Mouse (Mus musculus) embryonic facial prominence, embryonic 10.5 days (tissue): ENCODE data around the gene Higd1a. TPM values are rescaled to one million over a fixed set of nuclear protein-coding genes. Genes with fewer than 3 reads are reported as not detected.
A peak's percentile ranks its signal among the peaks of the same experiment; 100 is the strongest.

Experiments
- DNase-seq: peaks from one replicate; pipeline ENCODE4 v3.0.0-alpha.2; 2017; ENCODE audit warnings: low spot score
- H3K27ac ChIP-seq: fragments of 300-500 bp; sonication (generic); replicated peaks from 2 replicates; pipeline ENCODE4 v1.5.1; 2016; ENCODE audit warnings: mild to moderate bottlenecking
- H3K27me3 ChIP-seq: fragments of 300-500 bp; sonication (generic); replicated peaks from 2 replicates; pipeline ENCODE4 v1.6.1; 2016; ENCODE audit warnings: low read depth, mild to moderate bottlenecking; ENCODE audit not compliant: poor library complexity, severe bottlenecking
- H3K36me3 ChIP-seq: fragments of 300-500 bp; sonication (generic); replicated peaks from 2 replicates; pipeline ENCODE4 v1.6.1; 2016; ENCODE audit warnings: mild to moderate bottlenecking, moderate library complexity
- H3K4me1 ChIP-seq: fragments of 300-500 bp; sonication (generic); 2 replicates; pipeline ENCODE4 v1.6.1; 2016
- H3K4me3 ChIP-seq: fragments of 300-500 bp; sonication (generic); 2 replicates; pipeline ENCODE4 v1.5.1; 2016; ENCODE audit warnings: mild to moderate bottlenecking, moderate library complexity
- H3K9me3 ChIP-seq: fragments of 300-500 bp; sonication (generic); 2 replicates; pipeline ENCODE4 v1.6.1; 2016; ENCODE audit warnings: mild to moderate bottlenecking
- WGBS: fragments of 180-500 bp; shearing (Covaris S2); methylation state at CpG from one replicate; pipeline ENCODE4 v1.1.7; 2016; 5-methylcytosine and 5-hydroxymethylcytosine counted together
- polyA plus RNA-seq: library from polyadenylated mRNA; unstranded; fragments of >200 nt; fragmentation: Nextera tagmentation; extraction: Ambion mirVana; gene quantifications from 2 replicates; pipeline ENCODE4 v1.2.1, GENCODE M21; 2016

The Higd1a gene
- polyA plus RNA-seq, 1 experiment from 2014 or later = 195 TPM

DNA sequence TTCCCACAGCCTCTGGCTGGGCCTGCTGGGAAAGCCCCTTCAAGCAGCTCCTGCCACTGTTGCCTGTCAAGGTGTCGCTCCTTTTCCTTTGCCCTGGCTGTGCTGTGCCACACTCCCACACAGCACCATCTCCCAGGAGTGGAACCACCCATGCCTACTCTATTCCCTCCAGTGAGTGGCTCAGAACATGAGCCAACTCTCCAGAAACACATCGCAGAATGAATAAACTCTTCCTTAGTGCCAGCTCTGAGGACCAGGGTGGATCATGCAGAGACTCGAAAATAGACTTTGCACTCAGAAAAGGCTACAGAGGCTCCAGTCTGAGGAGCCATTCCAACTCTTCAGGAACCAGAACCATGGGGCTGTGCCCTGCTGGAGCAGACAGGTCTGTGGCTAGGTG is 31.8 kb downstream of the Higd1a start:
- Histone ChIP-seq H3K36me3 (no peaks in the 10 kb centered on the region), H3K4me3 (no peak overlapping the region), H3K9me3 (no peaks in the 10 kb centered on the region), H3K4me1 (peaks cover 7% of the 10 kb centered on the region; the same call in 1 of the 2 replicates), H3K27ac (no peak overlapping the region), H3K27me3 (no peaks in the 10 kb centered on the region)
- DNase-seq = no peak
- WGBS = 93% methylated on average over 3 of the region's 3 CpGs

DNA sequence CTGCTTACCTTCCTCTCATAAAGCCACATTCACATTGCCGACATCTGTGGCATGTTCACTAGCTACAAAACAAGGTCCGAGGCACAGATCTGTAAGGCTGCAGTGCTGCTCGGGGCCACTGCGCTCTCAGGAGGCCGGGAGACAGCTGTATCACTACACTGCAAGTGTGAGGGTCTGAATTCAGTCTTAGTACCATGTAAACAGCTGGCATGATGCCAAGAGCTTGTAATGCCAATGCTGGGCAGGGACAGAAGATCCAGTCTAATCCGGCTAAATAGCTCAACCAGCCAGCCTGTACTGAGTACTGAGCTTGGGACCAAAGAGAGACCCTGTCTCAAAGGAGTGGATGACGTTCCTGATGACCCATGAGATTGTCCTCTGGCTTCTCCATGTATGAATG is 34.2 kb downstream of the Higd1a start:
- 91% methylated on average over 7 of the region's 7 CpGs for WGBS
- Histone ChIP-seq H3K4me1 (peaks cover 11% of the 10 kb centered on the region), H3K9me3 (no peaks in the 10 kb centered on the region), H3K27me3 (no peaks in the 10 kb centered on the region), H3K36me3 (no peaks in the 10 kb centered on the region), H3K27ac (no peak overlapping the region), H3K4me3 (no peak overlapping the region)
- DNase-seq = no peak

DNA sequence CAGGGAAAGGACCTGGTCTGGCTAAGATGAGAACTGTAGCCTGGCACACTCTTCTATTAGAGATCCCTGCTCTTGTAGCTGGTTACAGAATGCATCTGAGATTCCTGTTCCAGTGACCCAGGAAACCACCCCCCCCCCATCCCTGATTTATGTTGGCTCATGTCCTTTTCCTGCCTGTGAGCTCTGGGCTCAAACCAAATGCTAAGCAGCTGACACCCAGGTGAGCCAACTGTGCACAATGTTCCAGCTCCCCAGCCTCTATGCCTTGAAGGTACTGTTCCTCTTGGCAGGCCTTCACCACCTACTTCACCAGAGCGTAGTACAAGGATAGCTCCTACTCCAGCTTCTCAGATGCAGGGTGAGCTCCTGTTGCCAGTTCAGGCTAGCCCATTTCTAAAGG is 35.1 kb downstream of the Higd1a start:
- WGBS = 86% methylated on average over 1 of the region's 1 CpGs
- H3K27ac ChIP-seq = no peak overlapping the region
- DNase-seq = no peak

DNA sequence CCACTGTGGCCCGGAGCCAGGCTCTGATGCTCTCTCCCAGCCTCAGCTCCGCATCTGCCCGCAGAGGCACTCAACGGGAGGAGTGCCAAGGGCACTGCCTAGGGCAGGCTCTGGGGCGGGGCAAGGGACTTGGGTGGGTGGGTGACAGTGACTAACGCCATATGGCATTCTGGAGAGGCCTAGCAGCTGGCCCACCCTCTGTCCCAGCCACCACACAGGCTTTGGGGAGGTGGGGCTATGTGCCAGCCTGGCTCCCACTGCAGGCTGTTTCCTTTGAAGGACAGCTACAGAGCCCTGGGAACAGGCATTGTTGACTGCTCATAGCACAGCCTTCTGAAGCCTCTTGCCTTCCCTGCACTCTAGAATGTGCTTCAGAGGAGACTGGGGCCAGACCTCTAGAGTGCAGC is 35.6 kb downstream of the Higd1a start:
- H3K4me3 ChIP-seq = no peak overlapping the region
- H3K4me1 ChIP-seq = peaks cover 11% of the 10 kb centered on the region
- H3K27me3 ChIP-seq = no peaks in the 10 kb centered on the region
- no peak for DNase-seq
- H3K9me3 ChIP-seq = no peaks in the 10 kb centered on the region
- 88% methylated on average over 6 of the region's 6 CpGs for WGBS
- H3K36me3 ChIP-seq = no peaks in the 10 kb centered on the region
- no peak overlapping the region for H3K27ac ChIP-seq

More for the DNA sequence above, 35.1 kb downstream of the Higd1a start:
- H3K4me3 ChIP-seq = no peak overlapping the region
- H3K36me3 ChIP-seq = no peaks in the 10 kb centered on the region
- peaks cover 11% of the 10 kb centered on the region for H3K4me1 ChIP-seq
- H3K9me3 ChIP-seq = no peaks in the 10 kb centered on the region
- no peaks in the 10 kb centered on the region for H3K27me3 ChIP-seq

DNA sequence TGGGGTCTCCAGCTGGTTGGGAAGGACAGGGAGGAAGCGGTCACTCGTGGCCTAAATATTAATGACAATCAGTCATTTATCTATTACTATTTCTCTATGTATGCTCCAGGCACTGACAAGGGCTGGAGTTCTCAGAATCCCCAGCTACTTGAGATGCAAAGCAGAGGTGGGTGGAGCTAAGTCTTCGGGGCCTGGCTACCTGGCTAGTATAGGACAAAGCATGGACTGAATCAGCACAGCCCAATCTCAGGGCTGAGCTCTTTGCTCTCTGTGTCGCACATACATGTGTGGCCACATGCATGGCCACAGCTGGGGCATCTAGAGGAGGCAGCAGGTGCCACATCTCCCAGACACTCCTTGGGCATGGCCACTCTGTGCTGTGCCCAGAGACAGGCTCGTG is 37.4 kb downstream of the Higd1a start:
- DNase-seq = no peak
- no peak overlapping the region for H3K4me3 ChIP-seq
- H3K9me3 ChIP-seq = no peaks in the 10 kb centered on the region
- peaks cover 7% of the 10 kb centered on the region; the same call in 1 of the 2 replicates for H3K4me1 ChIP-seq
- H3K27me3 ChIP-seq = no peaks in the 10 kb centered on the region
- H3K27ac ChIP-seq = no peak overlapping the region
- WGBS = 69% methylated on average over 5 of the region's 5 CpGs
- no peaks in the 10 kb centered on the region for H3K36me3 ChIP-seq

DNA sequence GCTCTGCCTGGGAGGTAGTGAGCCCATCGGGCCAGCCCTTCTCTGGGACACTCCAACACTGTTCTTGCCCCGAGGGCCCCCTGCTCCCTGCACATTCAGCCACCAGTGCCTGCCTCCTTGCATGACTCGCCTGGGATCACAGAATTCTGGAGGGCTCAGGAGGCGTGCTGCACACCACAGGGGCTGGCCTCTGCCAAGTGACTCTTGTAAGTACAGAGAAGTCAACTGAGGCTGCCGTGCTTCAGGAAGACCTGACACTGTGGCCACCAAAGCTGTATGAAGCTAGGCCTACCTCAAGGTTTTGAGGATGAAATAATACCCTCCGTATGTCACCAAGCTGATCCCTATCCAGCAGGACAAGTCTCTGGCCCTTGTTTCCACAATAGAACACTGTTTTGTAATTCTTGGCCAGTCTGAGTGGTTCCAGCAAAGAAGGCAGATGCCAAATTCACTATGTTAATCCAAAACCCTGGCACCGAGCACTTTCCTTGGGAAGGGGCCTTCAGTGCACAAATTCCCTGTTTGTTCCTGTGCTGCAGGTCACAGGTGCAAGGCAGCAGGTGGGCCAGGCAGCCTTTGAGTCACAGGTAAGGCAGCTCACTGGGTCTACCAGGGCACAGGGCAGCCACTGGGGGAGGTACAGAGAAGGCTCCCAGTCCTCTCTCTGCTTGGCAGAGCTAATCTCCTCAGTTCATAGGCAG is 38.2 kb downstream of the Higd1a start:
- DNase-seq = no peak

DNA sequence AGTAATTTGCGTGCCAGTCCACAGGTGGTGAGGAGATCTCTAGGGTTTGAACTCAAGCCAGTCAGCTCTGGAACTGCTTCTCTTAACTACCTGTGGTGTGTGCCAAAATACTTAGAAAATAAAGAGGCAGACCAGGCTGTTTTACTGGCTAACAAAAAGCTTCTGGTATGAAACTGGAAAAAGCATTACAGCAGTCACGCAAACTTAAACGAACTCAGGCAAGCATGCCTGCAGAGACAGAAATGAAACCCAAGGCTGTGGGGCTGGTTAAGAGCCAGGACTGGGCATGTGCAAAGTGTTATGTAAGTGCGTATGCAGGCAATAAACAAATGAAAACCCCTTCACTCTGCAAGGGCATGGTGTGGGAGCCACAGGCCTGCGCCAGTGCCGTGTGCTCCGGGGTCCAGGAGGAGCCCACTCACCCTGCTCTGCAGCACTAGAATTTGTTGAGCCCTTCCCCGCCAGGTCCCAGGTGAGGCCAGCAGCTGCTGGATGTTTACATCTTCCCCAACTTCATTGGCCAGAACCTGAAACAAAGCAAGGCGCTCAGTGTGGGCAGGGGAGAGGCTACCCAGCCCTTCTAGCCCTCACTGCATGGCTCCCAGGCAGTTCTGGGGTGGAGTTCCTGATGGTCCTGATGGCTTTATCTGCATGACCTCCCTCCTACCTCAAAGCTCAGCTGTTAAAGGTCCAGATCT is 38.9 kb downstream of the Higd1a start:
- 76% methylated on average over 9 of the region's 9 CpGs for WGBS

More for the DNA sequence above, 38.2 kb downstream of the Higd1a start:
- no peak overlapping the region for H3K27ac ChIP-seq
- no peaks in the 10 kb centered on the region for H3K9me3 ChIP-seq
- no peaks in the 10 kb centered on the region for H3K27me3 ChIP-seq
- 53% methylated on average over 7 of the region's 7 CpGs for WGBS
- no peaks in the 10 kb centered on the region for H3K36me3 ChIP-seq
- H3K4me1 ChIP-seq = peaks cover 7% of the 10 kb centered on the region; the same call in 1 of the 2 replicates
- H3K4me3 ChIP-seq = no peak overlapping the region

DNA sequence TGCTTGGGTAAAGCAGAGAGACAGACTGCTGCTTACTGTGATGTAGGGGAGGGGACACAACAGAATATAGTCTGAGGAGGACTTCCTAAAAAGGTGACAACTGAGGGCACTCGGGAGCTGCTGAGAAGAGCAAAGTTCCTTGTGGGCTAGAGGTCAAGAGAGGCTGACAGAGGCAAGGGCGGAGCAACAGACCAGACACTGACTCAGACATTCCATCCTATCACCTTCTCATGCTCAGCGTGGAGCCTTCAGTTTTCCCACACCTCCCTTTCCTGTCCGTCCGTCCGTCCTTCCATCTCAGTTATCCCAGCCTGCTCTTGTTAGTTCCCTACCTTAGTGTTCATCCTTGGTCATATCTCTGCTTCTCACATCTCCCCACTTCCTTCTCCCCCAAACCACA is 43.0 kb downstream of the Higd1a start:
- no peaks in the 10 kb centered on the region for H3K9me3 ChIP-seq
- H3K4me3 ChIP-seq = no peak overlapping the region
- no peaks in the 10 kb centered on the region for H3K36me3 ChIP-seq
- H3K27ac ChIP-seq = no peak overlapping the region
- H3K4me1 ChIP-seq = peaks cover 15% of the 10 kb centered on the region
- no peaks in the 10 kb centered on the region for H3K27me3 ChIP-seq
- whole genome bisulfite sequencing = 62% methylated on average over 6 of the region's 6 CpGs
- DNase-seq = no peak

More for the DNA sequence above, 38.9 kb downstream of the Higd1a start:
- no peak for DNase-seq
- no peaks in the 10 kb centered on the region for H3K36me3 ChIP-seq
- H3K9me3 ChIP-seq = no peaks in the 10 kb centered on the region
- H3K4me3 ChIP-seq = no peak overlapping the region
- H3K27me3 ChIP-seq = no peaks in the 10 kb centered on the region
- H3K4me1 ChIP-seq = peaks cover 7% of the 10 kb centered on the region; the same call in 1 of the 2 replicates
- no peak overlapping the region for H3K27ac ChIP-seq

DNA sequence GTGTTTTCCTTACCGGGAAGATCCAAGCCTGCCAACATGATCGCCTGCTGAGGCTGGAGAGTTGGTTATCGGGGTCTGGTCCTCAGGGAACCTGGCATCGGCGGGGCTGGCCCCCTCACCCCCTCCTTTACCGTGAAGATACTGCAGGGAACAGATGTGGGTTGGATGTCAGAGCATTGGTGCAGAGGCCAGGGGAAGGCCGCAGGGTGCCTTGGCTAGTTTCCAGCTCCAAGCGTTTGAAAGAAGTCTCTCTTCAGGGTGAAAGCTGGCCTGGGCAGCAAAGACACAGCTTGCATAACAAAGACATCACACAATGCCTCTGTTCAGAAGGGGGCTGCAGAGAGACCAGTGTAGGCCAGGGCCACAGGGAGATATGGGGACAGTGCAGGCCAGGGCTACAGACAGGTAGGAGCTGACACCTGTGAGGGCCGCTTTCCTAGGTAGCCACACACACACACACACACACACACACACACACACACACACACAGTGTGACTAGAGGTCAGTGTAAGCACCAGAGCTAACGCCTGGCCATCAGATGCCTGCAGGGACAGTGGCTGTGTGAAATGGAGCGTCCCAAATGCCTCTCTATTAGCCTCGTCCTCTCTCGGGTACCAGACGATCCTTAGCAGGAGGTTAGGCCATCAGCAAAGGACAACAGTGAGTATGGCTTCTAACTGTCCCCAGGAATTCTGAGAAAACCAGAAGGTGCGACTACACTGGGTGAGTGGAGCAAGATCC is 47.9 kb downstream of the Higd1a start:
- H3K36me3 ChIP-seq = no peaks in the 10 kb centered on the region
- no peak for DNase-seq
- no peaks in the 10 kb centered on the region for H3K9me3 ChIP-seq
- H3K4me1 ChIP-seq = peaks cover 42% of the 10 kb centered on the region
- H3K27ac ChIP-seq = peak overlapping the region; percentile 70
- peak overlapping the region; percentile 5; the same call in 1 of the 2 replicates for H3K4me3 ChIP-seq
- no peaks in the 10 kb centered on the region for H3K27me3 ChIP-seq
- WGBS = 23% methylated on average over 15 of the region's 15 CpGs

DNA sequence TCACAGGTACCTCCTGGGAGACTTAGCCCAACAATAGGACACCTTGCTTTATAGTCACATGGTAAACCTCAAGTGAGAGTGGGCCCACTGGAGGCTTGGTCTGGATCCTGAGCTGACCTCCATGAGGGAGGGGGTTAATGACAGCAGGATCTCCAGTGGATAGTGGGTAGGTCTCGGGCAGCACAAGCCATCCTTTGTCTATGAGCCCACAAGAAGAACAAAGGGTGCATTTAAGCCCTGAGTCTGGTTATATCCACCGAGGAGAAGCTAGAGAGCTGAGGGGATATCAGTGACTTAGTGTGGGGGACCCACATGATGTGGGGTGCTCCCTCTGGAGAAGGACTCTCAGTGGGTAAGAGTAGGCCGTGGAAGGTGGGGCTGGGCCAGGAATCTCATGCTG is 49.7 kb downstream of the Higd1a start:
- H3K27ac ChIP-seq = peak overlapping the region; percentile 45
- no peaks in the 10 kb centered on the region for H3K27me3 ChIP-seq
- WGBS = 42% methylated on average over 3 of the region's 3 CpGs
- no peaks in the 10 kb centered on the region for H3K9me3 ChIP-seq
- H3K4me3 ChIP-seq = no peak overlapping the region
- no peak for DNase-seq
- H3K4me1 ChIP-seq = peaks cover 42% of the 10 kb centered on the region
- no peaks in the 10 kb centered on the region for H3K36me3 ChIP-seq

DNA sequence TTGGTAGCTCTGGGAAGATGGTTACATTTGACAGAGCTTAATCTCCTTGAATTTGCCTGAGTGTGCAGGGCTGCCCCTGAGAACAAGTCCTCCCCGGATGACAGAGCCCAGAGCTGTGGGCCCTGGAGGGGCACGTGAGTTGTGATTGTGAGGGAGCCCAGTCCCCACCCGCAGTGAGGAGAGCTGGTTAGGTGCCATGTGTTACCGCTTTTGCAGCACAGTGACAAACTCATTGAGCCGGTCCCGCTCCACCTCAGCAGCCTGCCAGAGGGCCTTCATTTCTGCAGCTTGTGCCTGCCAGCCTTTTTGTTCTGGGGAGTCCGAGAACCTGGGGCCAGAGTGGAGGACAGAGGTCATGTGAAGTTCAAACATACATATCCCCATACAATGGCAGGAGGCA is 50.2 kb downstream of the Higd1a start:
- Histone ChIP-seq H3K27ac (peak overlapping the region; percentile 4), H3K9me3 (no peaks in the 10 kb centered on the region), H3K36me3 (no peaks in the 10 kb centered on the region), H3K4me1 (peaks cover 43% of the 10 kb centered on the region), H3K27me3 (no peaks in the 10 kb centered on the region), H3K4me3 (no peak overlapping the region)
- DNase-seq = no peak
- WGBS = 67% methylated on average over 7 of the region's 7 CpGs

DNA sequence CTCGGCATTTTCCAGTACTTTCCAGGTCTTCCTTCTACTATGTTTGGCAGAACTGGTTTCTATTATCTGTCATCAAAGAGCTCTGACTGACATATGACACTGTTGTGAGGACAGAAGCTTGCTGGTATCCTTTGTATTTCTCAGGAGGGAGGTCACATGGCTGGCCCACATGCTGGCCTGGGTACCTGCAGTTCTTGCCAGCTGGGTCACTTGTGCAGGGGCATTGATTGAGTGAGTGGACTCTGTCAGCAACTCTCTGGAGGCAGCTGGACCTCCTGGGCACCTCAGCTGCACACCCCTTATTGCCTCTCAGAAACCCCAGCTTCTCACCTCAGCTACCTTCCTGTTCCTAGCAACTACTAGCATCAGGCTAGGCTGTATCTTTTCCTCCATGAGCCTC is 50.6 kb downstream of the Higd1a start:
- no peak for DNase-seq
- Histone ChIP-seq H3K9me3 (no peaks in the 10 kb centered on the region), H3K27me3 (no peaks in the 10 kb centered on the region), H3K36me3 (no peaks in the 10 kb centered on the region), H3K27ac (peak overlapping the region; percentile 4), H3K4me1 (peaks cover 47% of the 10 kb centered on the region), H3K4me3 (no peak overlapping the region)
- WGBS = 42% methylated on average over 1 of the region's 1 CpGs
